Mouse (Mus musculus) limb, embryonic 11.5 days (tissue): ENCODE measurements around the gene Amdhd2. TPM values are rescaled to one million over a fixed set of nuclear protein-coding genes. Genes with fewer than 3 reads are reported as not detected.

Source experiments
- ATAC-seq: fragments of 200-750 bp; cut with Nextera tagmentation; 2 replicates; pipeline ENCODE4 v1.8.0; 2017; ENCODE audit warnings: low read depth; ENCODE audit not compliant: insufficient number of reproducible peaks, low FRiP score, low TSS enrichment
- DNase-seq: peaks from one replicate; pipeline ENCODE4 v3.0.0-alpha.2; 2015; ENCODE audit warnings: low spot score
- H3K27ac ChIP-seq: fragments of 300-500 bp; sonication (generic); replicated peaks from 2 replicates; pipeline ENCODE4 v1.5.1; 2014; ENCODE audit warnings: low read depth, mild to moderate bottlenecking, low read length
- H3K27me3 ChIP-seq: fragments of 300-500 bp; sonication (generic); 2 replicates; pipeline ENCODE4 v1.6.1; 2014; ENCODE audit warnings: mild to moderate bottlenecking, low read length, mixed read lengths; ENCODE audit not compliant: control insufficient read depth, insufficient read depth
- H3K36me3 ChIP-seq: fragments of 300-500 bp; sonication (generic); 2 replicates; pipeline ENCODE4 v1.6.1; 2014; ENCODE audit warnings: mild to moderate bottlenecking, low read length, moderate library complexity, mixed read lengths; ENCODE audit not compliant: control insufficient read depth, insufficient read depth
- H3K4me1 ChIP-seq: fragments of 300-500 bp; sonication (generic); 2 replicates; pipeline ENCODE4 v1.6.1; 2014; ENCODE audit warnings: low read length, mixed read lengths; ENCODE audit not compliant: control insufficient read depth, insufficient read depth
- H3K4me2 ChIP-seq: fragments of 300-500 bp; sonication (generic); 2 replicates; pipeline ENCODE4 v1.6.1; 2014; ENCODE audit warnings: low read depth, mild to moderate bottlenecking, moderate library complexity; ENCODE audit not compliant: severe bottlenecking
- H3K4me3 ChIP-seq: fragments of 300-500 bp; sonication (generic); 2 replicates; pipeline ENCODE4 v1.5.1; 2014; ENCODE audit warnings: low read depth, low read length
- H3K9ac ChIP-seq: fragments of 300-500 bp; sonication (generic); 2 replicates; pipeline ENCODE4 v1.6.1; 2014; ENCODE audit warnings: mild to moderate bottlenecking, low read length
- H3K9me3 ChIP-seq: fragments of 300-500 bp; sonication (generic); 2 replicates; pipeline ENCODE4 v1.6.1; 2016; ENCODE audit warnings: low read length; ENCODE audit not compliant: control insufficient read depth
- WGBS: fragments of 180-500 bp; shearing (Covaris S2); extraction: QIAGEN DNeasy Blood & Tissue Kit; methylation state at CpG from one replicate; pipeline ENCODE4 v1.1.7; 2014; 5-methylcytosine and 5-hydroxymethylcytosine counted together
- polyA plus RNA-seq: library from polyadenylated mRNA; unstranded; fragments of >200 nt; fragmentation: Nextera tagmentation; extraction: Ambion mirVana; gene quantifications from 2 replicates; pipeline ENCODE4 v1.2.1, GENCODE M21; 2014

Amdhd2 gene
- polyA plus RNA-seq, 1 experiment from 2014 or later = 37.8 TPM

DNA sequence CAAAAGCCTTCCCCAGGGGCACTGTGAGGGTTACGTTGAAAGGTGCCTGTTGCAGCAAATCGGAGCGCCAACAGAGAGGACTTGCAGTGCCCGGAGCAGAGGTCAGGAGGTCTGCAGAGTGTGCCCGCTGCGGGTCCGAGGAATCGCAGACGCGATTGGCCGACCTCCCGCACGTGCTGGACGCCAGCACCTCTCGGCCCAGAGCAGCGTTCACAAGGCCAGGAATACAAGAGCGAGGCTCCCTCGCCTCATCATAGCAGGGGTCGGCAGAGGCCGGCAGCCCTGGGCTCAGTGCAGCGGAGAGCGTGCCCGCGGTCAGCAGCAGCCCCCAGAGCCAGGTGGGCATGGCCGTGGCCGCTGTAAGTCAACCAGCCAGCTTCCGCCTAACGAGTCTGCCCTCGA is 45.1 kb upstream of the Amdhd2 start:
- Histone ChIP-seq H3K4me3 (peak overlapping the region; percentile 62), H3K4me2 (peak overlapping the region; percentile 86), H3K27me3 (peaks cover 3% of the 10 kb centered on the region; the same call in 1 of the 2 replicates), H3K27ac (peak overlapping the region; percentile 88), H3K9me3 (no peaks in the 10 kb centered on the region), H3K36me3 (no peaks in the 10 kb centered on the region), H3K9ac (peak overlapping the region; percentile 78), H3K4me1 (peaks cover 64% of the 10 kb centered on the region)
- WGBS = under 1% methylated on average over 29 of the region's 29 CpGs
- ATAC-seq (0 out of 2 replicates have a peak, but pooled peaks have one; percentile 0), DNase-seq (peak; percentile 74)

DNA sequence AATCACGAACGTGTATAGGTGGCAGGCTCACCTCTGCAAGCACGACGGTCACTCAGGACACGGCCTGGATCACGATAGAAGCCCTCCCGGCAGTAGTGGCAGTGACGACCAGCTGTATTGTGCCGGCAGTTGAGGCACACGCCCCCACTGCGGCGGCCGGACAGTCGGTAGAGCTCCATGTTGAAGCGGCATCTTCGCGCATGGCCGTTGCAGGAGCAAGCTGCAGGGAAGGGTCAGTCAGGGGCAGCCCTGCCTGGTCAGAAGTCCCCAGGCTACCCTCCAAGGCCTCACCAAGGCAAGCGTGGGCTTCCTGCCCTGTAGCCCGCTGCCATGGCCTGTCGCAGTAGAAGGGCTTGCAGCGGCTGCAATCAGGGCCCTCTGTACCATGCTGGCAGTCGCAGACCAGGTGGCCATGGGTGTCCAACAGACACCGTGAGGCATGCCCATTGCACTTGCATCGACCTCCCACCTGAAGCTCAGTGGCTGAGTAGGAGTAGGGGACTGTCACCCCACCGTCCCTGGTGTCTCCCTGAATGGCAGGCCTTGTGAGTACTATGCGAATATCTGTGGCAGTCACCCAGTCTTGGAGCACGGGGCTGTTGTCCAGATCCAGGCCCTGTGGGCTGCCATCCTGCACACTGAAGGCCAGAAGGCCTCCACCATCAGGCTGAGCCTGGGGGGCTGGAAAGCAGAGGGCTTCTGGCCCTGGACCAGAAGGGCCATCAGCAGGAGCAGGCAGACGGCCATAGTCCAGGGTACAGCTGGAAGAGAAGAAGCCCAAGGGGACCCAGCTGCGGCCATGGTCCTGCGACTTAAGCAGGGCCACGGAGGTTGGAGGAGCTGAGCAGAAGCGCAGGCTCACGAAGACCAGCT is 44.4 kb upstream of the Amdhd2 start:
- Histone ChIP-seq H3K9me3 (no peaks in the 10 kb centered on the region), H3K4me1 (peaks cover 68% of the 10 kb centered on the region), H3K36me3 (no peaks in the 10 kb centered on the region), H3K27ac (peak overlapping the region; percentile 88), H3K9ac (peak overlapping the region; percentile 78), H3K4me2 (peak overlapping the region; percentile 86), H3K4me3 (peak overlapping the region; percentile 62), H3K27me3 (peaks cover 3% of the 10 kb centered on the region; the same call in 1 of the 2 replicates)
- no peak for ATAC-seq
- 56% methylated on average over 34 of the region's 34 CpGs for WGBS
- DNase-seq = peak; percentile 36

- H3K4me1 ChIP-seq = peaks cover 68% of the 10 kb centered on the region
- DNase-seq = peak; percentile 64
- peaks cover 3% of the 10 kb centered on the region; the same call in 1 of the 2 replicates for H3K27me3 ChIP-seq
- ATAC-seq = no peak
- H3K9me3 ChIP-seq = no peaks in the 10 kb centered on the region
- H3K4me3 ChIP-seq = peak overlapping the region; percentile 62
- peak overlapping the region; percentile 67 for H3K9ac ChIP-seq
- WGBS = 6% methylated on average over 62 of the region's 62 CpGs
- 0 out of 2 replicates have a peak overlapping the region, but pooled peaks have one; percentile 8 for H3K27ac ChIP-seq
- peak overlapping the region; percentile 86 for H3K4me2 ChIP-seq
- no peaks in the 10 kb centered on the region for H3K36me3 ChIP-seq
These were observed 43.1 kb upstream of the Amdhd2 start for GRCm38 (mm10) chr17:24206451-24207351.

DNA sequence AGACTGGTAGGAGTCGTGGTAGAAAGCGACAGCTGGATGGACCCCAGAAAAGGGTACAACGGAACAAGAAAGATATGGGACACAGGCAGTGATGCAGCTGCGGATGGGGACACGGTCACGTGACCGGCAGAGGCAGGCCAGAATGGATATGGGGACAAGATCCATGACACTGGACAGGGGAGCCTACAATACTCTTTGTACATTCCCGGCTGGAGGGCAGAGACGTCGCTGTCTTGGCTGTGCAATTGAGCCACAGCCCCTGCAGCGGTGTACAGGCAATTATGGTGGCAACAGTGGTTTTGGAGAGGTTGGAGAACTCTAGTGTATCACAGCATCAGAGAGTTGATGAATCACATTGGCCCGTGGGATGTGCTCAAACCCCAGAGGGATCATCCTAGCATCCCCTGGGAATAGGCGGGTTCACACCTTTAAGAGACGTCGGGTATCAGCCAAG is 42.4 kb upstream of the Amdhd2 start:
- Histone ChIP-seq H3K4me3 (peak overlapping the region; percentile 62), H3K9ac (peak overlapping the region; percentile 67), H3K27ac (no peak overlapping the region), H3K9me3 (no peaks in the 10 kb centered on the region), H3K4me2 (peak overlapping the region; percentile 86), H3K27me3 (peaks cover 3% of the 10 kb centered on the region; the same call in 1 of the 2 replicates), H3K4me1 (peaks cover 62% of the 10 kb centered on the region), H3K36me3 (no peaks in the 10 kb centered on the region)
- DNase-seq (no peak), ATAC-seq (no peak)
- WGBS = 11% methylated on average over 15 of the region's 15 CpGs

DNA sequence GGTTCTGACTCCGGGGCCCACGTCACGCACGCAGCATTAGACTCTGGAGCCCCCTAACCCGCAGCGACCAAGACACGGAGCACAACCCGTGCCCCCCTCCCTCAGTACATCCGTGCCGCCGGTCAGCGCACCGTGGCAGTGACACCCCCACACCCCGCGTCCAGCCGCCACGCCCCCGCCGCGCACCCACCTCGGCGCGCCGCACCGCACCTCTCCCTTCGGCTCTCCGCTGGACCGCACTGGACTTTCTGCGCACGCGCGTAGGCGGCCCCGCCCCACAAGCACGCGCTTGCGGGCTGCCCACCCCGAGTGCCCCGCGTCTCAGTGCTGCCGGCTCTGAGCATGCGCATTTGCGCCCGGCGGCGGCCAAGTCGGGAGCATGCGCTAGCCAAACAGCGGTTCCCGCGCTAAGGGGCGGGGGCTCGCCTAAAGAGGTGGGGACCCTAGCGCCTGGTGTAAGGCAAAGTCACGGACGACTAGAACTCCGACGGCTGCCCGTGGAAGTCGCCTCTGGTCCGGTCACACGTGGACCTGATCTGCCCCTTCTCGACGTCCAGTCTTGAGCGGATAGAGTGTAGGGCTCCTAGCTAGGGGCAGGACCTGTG is 41.8 kb upstream of the Amdhd2 start, which contains the start of gene Tbc1d24:
Gene Tbc1d24, minus strand, starts transcription at position 279 of the 605 bp plus-strand sequence.
- Histone ChIP-seq H3K27me3 (peaks cover 3% of the 10 kb centered on the region; the same call in 1 of the 2 replicates), H3K4me2 (peak within 1 kb of the TSS; percentile 86), H3K27ac (no peak within 1 kb of the TSS), H3K4me1 (peaks cover 56% of the 10 kb centered on the region), H3K9ac (peak within 1 kb of the TSS; percentile 67), H3K4me3 (peak within 1 kb of the TSS; percentile 62), H3K36me3 (no peaks in the 10 kb centered on the region), H3K9me3 (no peaks in the 10 kb centered on the region)
- ATAC-seq (peak; percentile 48), DNase-seq (peak; percentile 95)
- WGBS = under 1% methylated on average over 65 of the region's 65 CpGs

DNA sequence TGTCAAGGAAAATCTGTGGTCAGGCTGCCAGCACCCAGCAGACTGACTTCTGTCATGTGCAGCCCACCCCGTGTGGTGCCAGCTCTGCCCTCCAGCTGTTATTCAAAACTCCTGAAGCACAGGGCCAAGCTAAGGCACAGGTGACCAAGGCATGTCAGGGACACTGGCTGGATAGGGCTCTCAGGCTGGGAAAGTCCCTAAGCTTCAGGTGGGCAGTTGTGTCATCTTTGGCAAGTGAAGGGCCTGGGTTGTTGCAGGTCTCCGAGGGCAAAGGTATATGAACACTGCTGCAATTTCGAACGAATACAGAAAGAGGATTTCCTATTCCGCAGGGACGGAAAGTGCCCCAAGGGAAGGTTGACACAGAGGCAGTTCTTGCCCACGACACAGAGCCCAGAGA is 41.3 kb upstream of the Amdhd2 start:
- Histone ChIP-seq H3K27ac (no peak overlapping the region), H3K27me3 (peaks cover 3% of the 10 kb centered on the region; the same call in 1 of the 2 replicates), H3K4me2 (peak overlapping the region; percentile 86), H3K9ac (peak overlapping the region; percentile 60), H3K4me1 (peaks cover 51% of the 10 kb centered on the region), H3K4me3 (peak overlapping the region; percentile 62), H3K9me3 (no peaks in the 10 kb centered on the region), H3K36me3 (no peaks in the 10 kb centered on the region)
- WGBS = 18% methylated on average over 7 of the region's 7 CpGs
- ATAC-seq (no peak), DNase-seq (peak; percentile 35)

GRCm38 (mm10) chr17:24203611-24204534 is 40.3 kb upstream of the Amdhd2 start:
- Histone ChIP-seq H3K36me3 (no peaks in the 10 kb centered on the region), H3K4me3 (no peak overlapping the region), H3K9ac (no peak overlapping the region)

More at GRCm38 (mm10) chr17:24203611-24204534, 40.3 kb upstream of the Amdhd2 start:
- DNase-seq = no peak
- Histone ChIP-seq H3K9me3 (no peaks in the 10 kb centered on the region), H3K4me1 (peaks cover 41% of the 10 kb centered on the region), H3K27ac (no peak overlapping the region), H3K4me2 (no peak overlapping the region; the same call in 1 of the 2 replicates), H3K27me3 (peaks cover 3% of the 10 kb centered on the region; the same call in 1 of the 2 replicates)
- WGBS = 87% methylated on average over 3 of the region's 3 CpGs
- ATAC-seq = no peak
